Mouse (Mus musculus) stomach, embryonic 16.5 days (tissue): ENCODE data around the gene Tmem120b. TPM values are rescaled to one million over a fixed set of nuclear protein-coding genes. Genes with fewer than 3 reads are reported as not detected.

Experiments
- ATAC-seq: fragments of 200-750 bp; cut with Nextera tagmentation; 2 replicates; pipeline ENCODE4 v1.8.0; 2017; ENCODE audit warnings: moderate number of reproducible peaks, moderate TSS enrichment; ENCODE audit not compliant: insufficient read depth, low FRiP score
- H3K27ac ChIP-seq: fragments of 300-500 bp; sonication (generic); 2 replicates; pipeline ENCODE4 v1.5.1; 2014; ENCODE audit warnings: low read length
- H3K27me3 ChIP-seq: fragments of 300-500 bp; sonication (generic); 2 replicates; pipeline ENCODE4 v1.6.1; 2014; ENCODE audit warnings: low read length, control low read depth, mixed read lengths; ENCODE audit not compliant: control insufficient read depth, insufficient read depth
- H3K36me3 ChIP-seq: fragments of 300-500 bp; sonication (generic); 2 replicates; pipeline ENCODE4 v1.6.1; 2014; ENCODE audit warnings: low read length; ENCODE audit not compliant: control insufficient read depth, insufficient read depth
- H3K4me1 ChIP-seq: fragments of 300-500 bp; sonication (generic); 2 replicates; pipeline ENCODE4 v1.6.1; 2014; ENCODE audit warnings: low read length, control low read depth, mixed read lengths; ENCODE audit not compliant: control insufficient read depth, insufficient read depth
- H3K4me2 ChIP-seq: fragments of 300-500 bp; sonication (generic); 2 replicates; pipeline ENCODE4 v1.6.1; 2014; ENCODE audit warnings: low read depth, low read length, mixed read lengths
- H3K4me3 ChIP-seq: fragments of 300-500 bp; sonication (generic); replicated peaks from 2 replicates; pipeline ENCODE4 v1.5.1; 2014; ENCODE audit warnings: mild to moderate bottlenecking, low read length
- H3K9ac ChIP-seq: fragments of 300-500 bp; sonication (generic); 2 replicates; pipeline ENCODE4 v1.6.1; 2014; ENCODE audit warnings: low read length
- H3K9me3 ChIP-seq: fragments of 300-500 bp; sonication (generic); replicated peaks from 2 replicates; pipeline ENCODE4 v1.6.1; 2016; ENCODE audit warnings: low read length, control low read depth; ENCODE audit not compliant: control insufficient read depth
- WGBS: fragments of 180-500 bp; shearing (Covaris S2); extraction: QIAGEN DNeasy Blood & Tissue Kit; methylation state at CpG from one replicate; pipeline ENCODE4 v1.1.7; 2014; 5-methylcytosine and 5-hydroxymethylcytosine counted together
- polyA plus RNA-seq: library from polyadenylated mRNA; unstranded; fragments of >200 nt; fragmentation: Nextera tagmentation; extraction: Ambion mirVana; gene quantifications from 2 replicates; pipeline ENCODE4 v1.2.1, GENCODE M21; 2015

The Tmem120b gene
- polyA plus RNA-seq, 1 experiment from 2014 or later: 15.3 TPM

GRCm38 (mm10) chr5:123138953-123139721 lies 70.9 kb downstream of the Tmem120b start:
- Histone ChIP-seq H3K27me3 (no peaks in the 10 kb centered on the region), H3K36me3 (no peaks in the 10 kb centered on the region), H3K4me3 (peak overlapping the region; percentile 63), H3K9me3 (no peaks in the 10 kb centered on the region), H3K4me1 (peaks cover 41% of the 10 kb centered on the region), H3K27ac (peak overlapping the region; percentile 100), H3K9ac (peak overlapping the region; percentile 97), H3K4me2 (peak overlapping the region; percentile 97)
- under 1% methylated on average over 38 of the region's 39 CpGs for WGBS
- ATAC-seq: no peak

- under 1% methylated on average over 28 of the region's 28 CpGs for WGBS
- peak overlapping the region; percentile 100 for H3K27ac ChIP-seq
- no peak for ATAC-seq
- peak overlapping the region; percentile 97 for H3K9ac ChIP-seq
- H3K4me3 ChIP-seq: peak overlapping the region; percentile 63
- H3K27me3 ChIP-seq: no peaks in the 10 kb centered on the region
- no peaks in the 10 kb centered on the region for H3K9me3 ChIP-seq
- peaks cover 41% of the 10 kb centered on the region for H3K4me1 ChIP-seq
- no peaks in the 10 kb centered on the region for H3K36me3 ChIP-seq
- H3K4me2 ChIP-seq: peak overlapping the region; percentile 97
These were observed 71.8 kb downstream of the Tmem120b start for GRCm38 (mm10) chr5:123139722-123140627.

- Histone ChIP-seq H3K4me1 (peaks cover 40% of the 10 kb centered on the region), H3K27me3 (no peaks in the 10 kb centered on the region), H3K27ac (peak overlapping the region; percentile 98), H3K9ac (peak overlapping the region; percentile 100), H3K4me2 (peak overlapping the region; percentile 97), H3K36me3 (no peaks in the 10 kb centered on the region), H3K9me3 (no peaks in the 10 kb centered on the region), H3K4me3 (peak overlapping the region; percentile 90)
- peak; percentile 48; the same call in 1 of the 2 replicates for ATAC-seq
- under 1% methylated on average over 31 of the region's 31 CpGs for WGBS
These were observed 72.7 kb downstream of the Tmem120b start for GRCm38 (mm10) chr5:123140694-123141554.

DNA sequence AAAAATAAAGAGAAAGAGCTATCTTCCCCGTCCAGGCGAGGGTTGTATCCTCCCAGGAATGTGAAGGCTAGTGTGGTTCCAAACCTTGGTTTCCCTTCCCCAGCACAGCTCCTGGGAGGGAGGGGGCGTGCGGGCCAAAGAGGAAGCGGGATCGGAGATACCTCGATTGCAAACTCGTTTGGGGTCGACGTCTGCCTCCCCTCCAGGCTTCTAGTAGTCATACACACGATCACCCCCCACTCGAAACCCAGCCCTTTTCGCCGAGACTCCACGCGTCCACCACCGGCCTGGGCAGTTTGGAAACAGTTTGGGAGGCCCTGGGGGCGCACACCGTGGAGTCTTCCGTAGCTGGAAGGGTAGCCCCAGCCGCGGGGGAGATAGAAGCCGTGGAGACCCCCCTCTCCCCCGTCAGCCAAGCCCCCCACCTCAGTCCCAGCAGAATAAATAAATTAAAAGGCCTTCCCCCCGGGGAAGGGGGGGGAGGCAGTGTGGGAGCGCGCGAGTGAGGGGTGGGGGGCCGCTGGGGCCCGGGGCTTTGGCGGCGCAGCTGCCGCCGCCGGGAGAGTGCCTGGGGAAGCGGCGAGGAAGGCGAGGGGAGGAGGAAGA lies 73.4 kb downstream of the Tmem120b start:
- peak overlapping the region; percentile 100 for H3K9ac ChIP-seq
- ATAC-seq: no peak
- H3K27me3 ChIP-seq: no peaks in the 10 kb centered on the region
- H3K4me3 ChIP-seq: peak overlapping the region; percentile 90
- H3K27ac ChIP-seq: peak overlapping the region; percentile 98
- H3K9me3 ChIP-seq: no peaks in the 10 kb centered on the region
- peaks cover 5% of the 10 kb centered on the region; the same call in 1 of the 2 replicates for H3K36me3 ChIP-seq
- peaks cover 34% of the 10 kb centered on the region for H3K4me1 ChIP-seq
- peak overlapping the region; percentile 97 for H3K4me2 ChIP-seq
- WGBS: under 1% methylated on average over 38 of the region's 38 CpGs

GRCm38 (mm10) chr5:123142161-123143157 lies 74.2 kb downstream of the Tmem120b start, which contains the start of gene Setd1b:
Gene Setd1b (plus strand): TSS chr5:123142193.
- ATAC-seq: no peak; the same call in 1 of the 2 replicates
- H3K4me3 ChIP-seq: peak within 1 kb of the TSS; percentile 90

GRCm38 (mm10) chr5:123143251-123143970 lies 75.2 kb downstream of the Tmem120b start:
- H3K9ac ChIP-seq: peak overlapping the region; percentile 100
- H3K9me3 ChIP-seq: no peaks in the 10 kb centered on the region
- under 1% methylated on average over 24 of the region's 24 CpGs for WGBS
- peak overlapping the region; percentile 90 for H3K4me3 ChIP-seq
- no peak for ATAC-seq
- H3K4me1 ChIP-seq: peaks cover 26% of the 10 kb centered on the region
- no peaks in the 10 kb centered on the region for H3K27me3 ChIP-seq
- peak overlapping the region; percentile 98 for H3K27ac ChIP-seq
- H3K4me2 ChIP-seq: peak overlapping the region; percentile 97
- peaks cover 18% of the 10 kb centered on the region; the same call in 1 of the 2 replicates for H3K36me3 ChIP-seq

More at GRCm38 (mm10) chr5:123142161-123143157, 74.2 kb downstream of the Tmem120b start, which contains the start of gene Setd1b:
- H3K9me3 ChIP-seq: no peaks in the 10 kb centered on the region
- WGBS: under 1% methylated on average over 66 of the region's 103 CpGs
- H3K9ac ChIP-seq: peak within 1 kb of the TSS; percentile 100
- H3K36me3 ChIP-seq: peaks cover 10% of the 10 kb centered on the region; the same call in 1 of the 2 replicates
- H3K27ac ChIP-seq: peak within 1 kb of the TSS; percentile 98
- peak within 1 kb of the TSS; percentile 97 for H3K4me2 ChIP-seq
- H3K27me3 ChIP-seq: no peaks in the 10 kb centered on the region
- H3K4me1 ChIP-seq: peaks cover 26% of the 10 kb centered on the region
